Mouse (Mus musculus): Measurements from ENCODE around the gene Diaph2.
"Not testable (repeated sequence)": the region's sequence is repeated elsewhere in the genome, so short reads cannot be mapped to it uniquely, and the experiment has no call there.

Diaph2 gene

GRCm38 (mm10) chrX:129831903-129832302 is 82.4 kb downstream of the Diaph2 start:
- DNase-seq (ENCODE audit: low spot score in 2 of 2): no peak

- DNase-seq (ENCODE audit: low spot score in 2 of 2): no peak
These were observed 84.3 kb downstream of the Diaph2 start for GRCm38 (mm10) chrX:129833887-129834286.

GRCm38 (mm10) chrX:129884465-129884864 is 134.9 kb downstream of the Diaph2 start:
- peak in 1 of 2 experiments; percentile 2 for DNase-seq (ENCODE audit: low spot score in 2 of 2)

GRCm38 (mm10) chrX:129925806-129926205 is 176.3 kb downstream of the Diaph2 start:
- DNase-seq (ENCODE audit: low spot score in 2 of 2): no peak

- DNase-seq (ENCODE audit: low spot score in 2 of 2): no peak
These were observed 225.3 kb downstream of the Diaph2 start for GRCm38 (mm10) chrX:129974816-129975215.

- DNase-seq (ENCODE audit: low spot score in 2 of 2): no peak
These were observed 258.7 kb downstream of the Diaph2 start for GRCm38 (mm10) chrX:130008210-130008609.

GRCm38 (mm10) chrX:130019735-130020134 is 270.2 kb downstream of the Diaph2 start:
- DNase-seq (ENCODE audit: low spot score in 2 of 2): no peak

GRCm38 (mm10) chrX:130044525-130044924 is 295.0 kb downstream of the Diaph2 start:
- no peak for DNase-seq (ENCODE audit: low spot score in 2 of 2)

GRCm38 (mm10) chrX:130149216-130149615 is 399.7 kb downstream of the Diaph2 start:
- no peak for DNase-seq (ENCODE audit: low spot score in 2 of 2)

GRCm38 (mm10) chrX:130152164-130152563 is 402.6 kb downstream of the Diaph2 start:
- no peak for DNase-seq (ENCODE audit: low spot score in 2 of 2)

- DNase-seq (ENCODE audit: low spot score in 2 of 2): no peak
These were observed 423.6 kb downstream of the Diaph2 start for GRCm38 (mm10) chrX:130173126-130173525.

- DNase-seq (ENCODE audit: low spot score in 2 of 2): no peak
These were observed 438.3 kb downstream of the Diaph2 start for GRCm38 (mm10) chrX:130187891-130188290.

- no peak for DNase-seq (ENCODE audit: low spot score in 2 of 2)
These were observed 438.9 kb downstream of the Diaph2 start for GRCm38 (mm10) chrX:130188449-130188848.

GRCm38 (mm10) chrX:130189250-130189649 is 439.7 kb downstream of the Diaph2 start:
- DNase-seq (ENCODE audit: low spot score in 2 of 2): no peak

- not testable (repeated sequence) for DNase-seq (ENCODE audit: low spot score in 2 of 2)
These were observed 447.9 kb downstream of the Diaph2 start for GRCm38 (mm10) chrX:130197412-130197811.

- no peak for DNase-seq (ENCODE audit: low spot score in 2 of 2)
These were observed 455.7 kb downstream of the Diaph2 start for GRCm38 (mm10) chrX:130205243-130205642.

GRCm38 (mm10) chrX:130212227-130212626 is 462.7 kb downstream of the Diaph2 start:
- DNase-seq (ENCODE audit: low spot score in 2 of 2): no peak

- no peak for DNase-seq (ENCODE audit: low spot score in 2 of 2)
These were observed 463.2 kb downstream of the Diaph2 start for GRCm38 (mm10) chrX:130212759-130213158.

- DNase-seq (ENCODE audit: low spot score in 2 of 2): no peak
These were observed 480.5 kb downstream of the Diaph2 start for GRCm38 (mm10) chrX:130230045-130230444.

GRCm38 (mm10) chrX:130235167-130235566 is 485.6 kb downstream of the Diaph2 start:
- DNase-seq (ENCODE audit: low spot score in 2 of 2): no peak

GRCm38 (mm10) chrX:130246652-130247051 is 497.1 kb downstream of the Diaph2 start:
- DNase-seq (ENCODE audit: low spot score in 2 of 2): no peak

- no peak for DNase-seq (ENCODE audit: low spot score in 2 of 2)
These were observed 504.1 kb downstream of the Diaph2 start for GRCm38 (mm10) chrX:130253664-130254063.

- DNase-seq (ENCODE audit: low spot score in 2 of 2): no peak
These were observed 516.2 kb downstream of the Diaph2 start for GRCm38 (mm10) chrX:130265707-130266106.

GRCm38 (mm10) chrX:130279144-130279543 is 529.6 kb downstream of the Diaph2 start:
- DNase-seq (ENCODE audit: low spot score in 2 of 2): no peak
